ENCODE assay signal across 24 mouse cellular contexts in genomic region chr12:32186627-32187255, GRCm38 (mm10). TPM values are rescaled to one million over a fixed set of nuclear protein-coding genes. Genes with fewer than 3 reads are reported as not detected.
DNase-seq lines count a peak whose midpoint lies in the region; ATAC-seq and TF ChIP-seq lines count a peak whose summit lies in the region.
"Had no signal": no experiment of that assay in that cellular context is flagged by ENCODE, and none has a peak within 500 bp of the region (broad histone marks: within the 10 kb centered on the region; RNA-seq: fewer than 3 reads in every experiment).

No protein-coding gene starts in this region.

- H3K9ac ChIP-seq in heart, postnatal 0 days (replicated peaks; ENCODE audit: low read depth, low read length) = no peak overlapping the region
- no peak overlapping the region for H3K9ac ChIP-seq in midbrain, embryonic 11.5 days (ENCODE audit: low read length)
- no peak overlapping the region for H3K9ac ChIP-seq in midbrain, postnatal 0 days (replicated peaks; ENCODE audit: low read length, poor library complexity, severe bottlenecking)
- H3K9ac ChIP-seq: embryonic facial prominence, embryonic 15.5 days; forebrain, embryonic 15.5 days; kidney, embryonic 15.5 days; limb, embryonic 12.5 days; liver, embryonic 12.5 days; midbrain, embryonic 12.5 days had no signal

- H3K27ac ChIP-seq in heart, postnatal 0 days (ENCODE audit: low read depth) = no peak overlapping the region
- H3K27ac ChIP-seq in midbrain, embryonic 11.5 days (ENCODE audit: low read depth, low read length) = no peak overlapping the region
- no peak overlapping the region for H3K27ac ChIP-seq in midbrain, postnatal 0 days (ENCODE audit: low read depth, low read length)
- H3K27ac ChIP-seq: embryonic facial prominence, embryonic 15.5 days; forebrain, embryonic 15.5 days; kidney, embryonic 15.5 days; limb, embryonic 12.5 days; liver, embryonic 12.5 days; midbrain, embryonic 12.5 days had no signal

- no peak for ATAC-seq in heart, postnatal 0 days (ENCODE audit: insufficient read depth, low read depth)
- ATAC-seq in midbrain, embryonic 11.5 days (ENCODE audit: low FRiP score) = no peak
- ATAC-seq in midbrain, postnatal 0 days (ENCODE audit: low FRiP score) = no peak
- ATAC-seq in common myeloid progenitor, adult 5-6 weeks (replicated peaks; ENCODE audit: low read depth, poor library complexity, severe bottlenecking) = peak; percentile 65
- ATAC-seq: forebrain, embryonic 15.5 days; hindbrain, embryonic 16.5 days; liver, embryonic 12.5 days had no signal

- H3K4me2 ChIP-seq in heart, postnatal 0 days (ENCODE audit: low read depth, low read length) = no peak overlapping the region
- no peak overlapping the region for H3K4me2 ChIP-seq in midbrain, embryonic 11.5 days
- no peak overlapping the region for H3K4me2 ChIP-seq in midbrain, postnatal 0 days (ENCODE audit: low read depth, low read length, poor library complexity, severe bottlenecking)
- H3K4me2 ChIP-seq: embryonic facial prominence, embryonic 15.5 days; forebrain, embryonic 15.5 days; kidney, embryonic 15.5 days; limb, embryonic 12.5 days; liver, embryonic 12.5 days; midbrain, embryonic 12.5 days had no signal

- no peaks in the 10 kb centered on the region for H3K27me3 ChIP-seq in heart, postnatal 0 days (ENCODE audit: control insufficient read depth, insufficient read depth, low read length)
- H3K27me3 ChIP-seq in midbrain, embryonic 11.5 days (ENCODE audit: control insufficient read depth, insufficient read depth, low read length) = no peaks in the 10 kb centered on the region
- no peaks in the 10 kb centered on the region for H3K27me3 ChIP-seq in midbrain, postnatal 0 days (ENCODE audit: insufficient read depth, low read length)
- H3K27me3 ChIP-seq: embryonic facial prominence, embryonic 15.5 days; forebrain, embryonic 15.5 days; kidney, embryonic 15.5 days; liver, embryonic 12.5 days; midbrain, embryonic 12.5 days had no signal

- H3K36me3 ChIP-seq in heart, postnatal 0 days (replicated peaks; ENCODE audit: control insufficient read depth, insufficient read depth, low read length) = no peaks in the 10 kb centered on the region
- no peaks in the 10 kb centered on the region for H3K36me3 ChIP-seq in midbrain, embryonic 11.5 days (ENCODE audit: control insufficient read depth, insufficient read depth, low read length)
- no peaks in the 10 kb centered on the region for H3K36me3 ChIP-seq in midbrain, postnatal 0 days (ENCODE audit: insufficient read depth, low read length)
- H3K36me3 ChIP-seq: embryonic facial prominence, embryonic 15.5 days; forebrain, embryonic 15.5 days; kidney, embryonic 15.5 days; limb, embryonic 12.5 days; liver, embryonic 12.5 days; midbrain, embryonic 12.5 days had no signal

- H3K4me3 ChIP-seq in heart, postnatal 0 days (ENCODE audit: low read depth, low read length) = no peak overlapping the region
- H3K4me3 ChIP-seq in midbrain, embryonic 11.5 days (ENCODE audit: low read depth, low read length) = no peak overlapping the region
- no peak overlapping the region for H3K4me3 ChIP-seq in midbrain, postnatal 0 days (ENCODE audit: low read depth, low read length)
- H3K4me3 ChIP-seq: embryonic facial prominence, embryonic 15.5 days; forebrain, embryonic 15.5 days; kidney, embryonic 15.5 days; limb, embryonic 12.5 days; liver, embryonic 12.5 days; midbrain, embryonic 12.5 days had no signal

- no peaks in the 10 kb centered on the region for H3K9me3 ChIP-seq in heart, postnatal 0 days (replicated peaks; ENCODE audit: control insufficient read depth, low read length)
- no peaks in the 10 kb centered on the region for H3K9me3 ChIP-seq in midbrain, embryonic 11.5 days (ENCODE audit: control insufficient read depth, low read length)
- H3K9me3 ChIP-seq in midbrain, postnatal 0 days (ENCODE audit: low read length) = no peaks in the 10 kb centered on the region
- H3K9me3 ChIP-seq: embryonic facial prominence, embryonic 15.5 days; forebrain, embryonic 15.5 days; kidney, embryonic 15.5 days; limb, embryonic 12.5 days; liver, embryonic 12.5 days; midbrain, embryonic 12.5 days had no signal

- TF ChIP-seq EP300 in heart, postnatal 0 days (IDR thresholded peaks at IDR 0.05; ENCODE audit: low read depth) = no peak

- no peak for DNase-seq in heart, postnatal 0 days (ENCODE audit: low spot score)
- no peak for DNase-seq in heart, postnatal 14 days
- DNase-seq in midbrain, embryonic 11.5 days (ENCODE audit: low spot score, missing footprints) = peak; percentile 71
- DNase-seq in midbrain, postnatal 0 days (ENCODE audit: low spot score) = no peak
- DNase-seq in left cerebral cortex, postnatal 10 days (ENCODE audit: extremely low spot score in 1 of 2, low spot score in 2 of 2) = no peak
- no peak for DNase-seq in right cerebral cortex, postnatal 25 days
- DNase-seq: cerebellum, adult 18-20 months; cerebellum, postnatal 25 days; heart, adult 18-20 months; kidney, adult 11 months; lung, adult 2 months; lung, postnatal 14 days; right cerebral cortex, postnatal 14 days; spleen, adult 18-20 months; thymus, postnatal 14 days had no signal

- intact Hi-C loops in heart, postnatal 14 days (cut with DNase I) = no loop called here
- intact Hi-C loops in left cerebral cortex, postnatal 10 days (cut with DNase I) = no loop called here

- 0 out of 2 replicates have a peak, but pooled peaks have one; percentile 6 for TF ChIP-seq CTCF in heart, postnatal 0 days (IDR thresholded peaks at IDR 0.05; ENCODE audit: low read depth)
- TF ChIP-seq CTCF in midbrain, postnatal 0 days (IDR thresholded peaks at IDR 0.05) = no peak

- 69% methylated on average over 6 of the region's 6 CpGs for WGBS in heart, postnatal 0 days
- WGBS in midbrain, embryonic 11.5 days = 86% methylated on average over 6 of the region's 6 CpGs
- 90% methylated on average over 6 of the region's 6 CpGs for WGBS in midbrain, postnatal 0 days

- H3K4me1 ChIP-seq in heart, postnatal 0 days (ENCODE audit: control insufficient read depth, insufficient read depth) = no peaks in the 10 kb centered on the region
- peaks cover 3% of the 10 kb centered on the region; the same call in 1 of the 2 replicates for H3K4me1 ChIP-seq in midbrain, embryonic 11.5 days (ENCODE audit: control insufficient read depth, insufficient read depth, low read length)
- no peaks in the 10 kb centered on the region for H3K4me1 ChIP-seq in midbrain, postnatal 0 days (ENCODE audit: insufficient read depth, low read length)
- H3K4me1 ChIP-seq: embryonic facial prominence, embryonic 15.5 days; forebrain, embryonic 15.5 days; kidney, embryonic 15.5 days; midbrain, embryonic 12.5 days had no signal

RNA-seq across cellular contexts. Expression of gene Pik3cg, which starts 21.7 kb away (rescaled TPM):
- 0.61 and 2.1 TPM in 2 replicates for total RNA-seq in heart, postnatal 0 days (2014; rRNA removed; ENCODE audit: low replicate concordance)
- 0.57 and 0.66 TPM in 2 replicates for polyA plus RNA-seq in heart, postnatal 0 days (2015; fragmentation: Nextera tagmentation; extraction: Ambion mirVana)
- 1 to 10 TPM; 1.9 to 2.8 TPM for total RNA-seq in heart, postnatal 14 days (2021)
- 1.3 TPM in 2 replicates for polyA plus RNA-seq in midbrain, embryonic 11.5 days (2014; fragmentation: Nextera tagmentation; extraction: Ambion mirVana)
- total RNA-seq in midbrain, postnatal 0 days (2014; rRNA removed) = 1.9 and 3.0 TPM in 2 replicates
- 0.78 and 0.86 TPM in 2 replicates for polyA plus RNA-seq in midbrain, postnatal 0 days (2015; fragmentation: Nextera tagmentation; extraction: Ambion mirVana)
- total RNA-seq in common myeloid progenitor, adult 5-6 weeks (2017) = 46.3 and 60.0 TPM in 2 replicates
- total RNA-seq in left cerebral cortex, postnatal 10 days (2021) = 1 to 10 TPM; 3.5 to 3.7 TPM
- polyA plus RNA-seq: C2C12 had no signal

Comparison
In these comparisons a context has a peak if more than half of its experiments do, and no peak if none do; other contexts are left out.
1. RNA of gene Pik3cg, which starts 21.7 kb away (total RNA-seq): 46.3 to 60.0 TPM in common myeloid progenitor, adult 5-6 weeks; 3.5 to 3.7 TPM in left cerebral cortex, postnatal 10 days, 1.9 to 2.8 TPM in heart, postnatal 14 days, 1.9 to 3.0 TPM in midbrain, postnatal 0 days and 0.61 to 2.1 TPM in heart, postnatal 0 days; every median in the first group is over 10 times any median in the second.